Mouse (Mus musculus) embryonic facial prominence, embryonic 15.5 days (tissue): ENCODE data around the gene Gm10577. TPM values are rescaled to one million over a fixed set of nuclear protein-coding genes. Genes with fewer than 3 reads are reported as not detected.

ENCODE experiments used
- ATAC-seq: fragments of 200-750 bp; cut with Nextera tagmentation; 2 replicates; pipeline ENCODE4 v1.8.0; 2017; ENCODE audit warnings: low read depth, moderate TSS enrichment; ENCODE audit not compliant: insufficient number of reproducible peaks, low FRiP score, low TSS enrichment
- H3K27ac ChIP-seq: fragments of 300-500 bp; sonication (generic); replicated peaks from 2 replicates; pipeline ENCODE4 v1.5.1; 2015; ENCODE audit warnings: mild to moderate bottlenecking, inconsistent platforms
- H3K27me3 ChIP-seq: fragments of 300-500 bp; sonication (generic); 2 replicates; pipeline ENCODE4 v1.6.1; 2015; ENCODE audit warnings: inconsistent platforms
- H3K36me3 ChIP-seq: fragments of 300-500 bp; sonication (generic); 2 replicates; pipeline ENCODE4 v1.6.1; 2015; ENCODE audit warnings: mild to moderate bottlenecking, inconsistent platforms
- H3K4me1 ChIP-seq: fragments of 300-500 bp; sonication (generic); 2 replicates; pipeline ENCODE4 v1.6.1; 2015; ENCODE audit warnings: inconsistent platforms
- H3K4me2 ChIP-seq: fragments of 300-500 bp; sonication (generic); replicated peaks from 2 replicates; pipeline ENCODE4 v1.6.1; 2015; ENCODE audit warnings: mild to moderate bottlenecking, inconsistent platforms
- H3K4me3 ChIP-seq: fragments of 300-500 bp; sonication (generic); replicated peaks from 2 replicates; pipeline ENCODE4 v1.5.1; 2015; ENCODE audit warnings: mild to moderate bottlenecking, inconsistent platforms
- H3K9ac ChIP-seq: fragments of 300-500 bp; sonication (generic); 2 replicates; pipeline ENCODE4 v1.6.1; 2015; ENCODE audit warnings: inconsistent platforms
- H3K9me3 ChIP-seq: fragments of 300-500 bp; sonication (generic); replicated peaks from 2 replicates; pipeline ENCODE4 v1.6.1; 2016; ENCODE audit warnings: inconsistent platforms
- WGBS: fragments of 180-500 bp; shearing (Covaris S2); methylation state at CpG from one replicate; pipeline ENCODE4 v1.1.7; 2015; 5-methylcytosine and 5-hydroxymethylcytosine counted together
- polyA plus RNA-seq: library from polyadenylated mRNA; unstranded; fragments of >200 nt; fragmentation: Nextera tagmentation; extraction: Ambion mirVana; gene quantifications from 2 replicates; pipeline ENCODE4 v1.2.1, GENCODE M21; 2015

Gene Gm10577
- not detected in 2 replicates for polyA plus RNA-seq

DNA sequence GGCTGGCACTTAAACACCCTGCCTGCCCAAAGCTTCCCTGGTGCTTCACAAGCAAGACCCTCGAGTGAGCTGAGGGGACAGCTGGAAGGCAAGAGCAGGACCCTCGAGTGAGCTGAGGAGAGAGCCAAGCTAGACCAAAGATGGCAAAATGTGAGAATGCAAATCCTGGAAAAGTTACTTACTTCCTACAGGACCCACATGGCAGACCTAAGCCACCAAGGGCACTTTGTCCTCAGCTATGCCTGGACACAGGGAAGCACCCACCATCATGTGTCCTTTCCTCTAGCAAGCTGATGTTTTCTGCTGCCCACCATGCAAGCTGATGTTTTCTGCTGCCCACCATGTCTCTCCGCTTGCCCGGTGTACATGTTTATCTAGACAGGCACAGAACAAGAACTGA, at the start of gene Gm10577:
Gm10577 (minus strand) TSS at position 101 of the 400 bp plus-strand sequence.
- 70% methylated on average over 4 of the region's 4 CpGs for WGBS
- H3K27ac ChIP-seq = no peak within 1 kb of the TSS
- no peak for ATAC-seq

DNA sequence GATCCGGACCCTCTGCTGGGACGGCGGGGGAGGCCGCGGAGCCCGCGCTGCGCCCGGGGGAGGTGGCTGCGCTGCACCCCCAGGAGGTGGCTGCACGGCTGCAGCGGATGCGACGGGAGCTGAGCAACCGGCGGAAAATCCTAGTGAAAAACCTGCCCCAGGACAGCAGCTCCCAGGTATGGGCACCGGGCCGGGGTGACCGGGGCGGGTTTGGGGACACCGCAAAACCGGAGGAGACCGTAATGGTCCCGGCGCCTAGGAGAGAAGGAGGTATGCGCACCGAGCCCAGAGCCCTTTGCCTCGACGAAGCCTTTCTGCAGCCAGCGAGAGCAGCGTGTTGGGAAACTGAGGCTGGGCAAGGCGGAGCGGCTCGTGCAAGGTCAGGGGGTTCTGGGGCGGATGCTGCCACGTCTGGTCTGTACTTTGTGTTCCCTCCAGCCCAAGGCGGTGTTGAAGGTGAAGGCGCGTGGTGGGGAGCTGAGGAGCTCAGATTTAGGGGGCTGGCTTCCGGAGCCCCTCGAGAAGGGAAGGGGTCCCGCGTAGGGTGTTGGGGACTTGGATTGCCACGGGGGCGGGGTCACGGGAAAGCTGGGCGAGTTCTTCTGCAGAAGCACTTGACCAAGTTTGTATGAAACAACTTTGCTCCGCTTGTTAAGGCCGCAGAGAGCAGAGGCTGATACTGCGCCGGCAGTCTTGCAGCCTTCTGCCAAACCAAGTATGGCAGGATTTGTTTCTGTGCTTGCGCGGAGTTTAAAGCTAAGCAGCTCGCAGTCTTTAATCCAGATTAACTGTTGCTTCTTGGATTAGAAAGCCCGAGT, 48.9 kb upstream of the Gm10577 start:
- Histone ChIP-seq H3K27ac (peak overlapping the region; percentile 76), H3K9ac (peak overlapping the region; percentile 80), H3K36me3 (no peaks in the 10 kb centered on the region), H3K9me3 (no peaks in the 10 kb centered on the region), H3K4me1 (peaks cover 15% of the 10 kb centered on the region; the same call in 1 of the 2 replicates), H3K27me3 (no peaks in the 10 kb centered on the region), H3K4me3 (peak overlapping the region; percentile 82), H3K4me2 (peak overlapping the region; percentile 94)
- under 1% methylated on average over 55 of the region's 55 CpGs for WGBS
- ATAC-seq = peak; percentile 61; the same call in 1 of the 2 replicates

More for the DNA sequence above, at the start of gene Gm10577:
- no peak within 1 kb of the TSS for H3K4me2 ChIP-seq
- H3K4me1 ChIP-seq = no peaks in the 10 kb centered on the region
- 0 out of 2 replicates have a peak, but pooled peaks cover 10% of the 10 kb centered on the region for H3K9me3 ChIP-seq
- no peaks in the 10 kb centered on the region for H3K36me3 ChIP-seq
- H3K27me3 ChIP-seq = no peaks in the 10 kb centered on the region
- no peak within 1 kb of the TSS for H3K9ac ChIP-seq
- no peak within 1 kb of the TSS for H3K4me3 ChIP-seq

DNA sequence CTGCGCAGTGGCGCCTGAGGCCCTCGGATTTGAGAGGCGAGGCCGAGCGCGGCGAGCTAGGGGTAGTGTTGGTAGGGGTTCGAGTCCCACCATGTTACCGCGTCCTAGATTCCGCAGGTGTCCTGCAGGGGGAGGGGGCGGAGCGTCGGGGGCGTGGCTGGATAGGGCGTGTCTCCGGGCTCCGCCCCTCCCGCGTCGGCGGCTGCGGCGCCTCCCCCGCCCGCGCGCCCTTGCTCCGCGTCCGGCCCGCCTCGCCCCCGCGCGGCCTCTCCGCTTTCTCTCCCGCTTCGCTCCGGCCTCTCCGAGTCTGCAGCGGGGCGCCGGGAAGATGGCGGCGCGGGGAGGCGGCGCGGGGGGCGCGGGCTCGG, 48.3 kb upstream of the Gm10577 start, which contains the start of gene Raver2:
Raver2 (plus strand) TSS at position 198 of the 368 bp plus-strand sequence.
- WGBS = 2% methylated on average over 31 of the region's 54 CpGs
- peak; percentile 83 for ATAC-seq

DNA sequence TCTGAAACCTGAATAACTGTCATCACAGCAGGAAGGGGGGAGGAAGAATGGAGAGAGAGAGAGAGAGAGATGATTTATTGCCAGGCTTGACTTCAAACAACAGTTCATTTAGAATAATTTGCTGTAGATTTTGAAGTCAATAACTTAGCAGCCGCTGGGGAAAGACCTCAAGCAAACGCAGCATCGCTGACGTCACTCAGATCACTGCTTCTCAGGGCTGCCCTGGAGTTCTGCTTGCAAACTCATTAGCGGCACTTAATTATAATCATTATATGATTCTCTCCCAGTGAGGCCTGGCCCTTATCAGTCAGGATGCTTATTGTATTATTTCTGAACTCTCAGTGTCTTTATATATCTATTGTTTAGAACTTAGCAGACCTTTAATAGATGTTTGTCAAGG, 45.9 kb upstream of the Gm10577 start:
- Histone ChIP-seq H3K4me3 (no peak overlapping the region), H3K27me3 (no peaks in the 10 kb centered on the region), H3K4me1 (peaks cover 15% of the 10 kb centered on the region; the same call in 1 of the 2 replicates), H3K9me3 (no peaks in the 10 kb centered on the region), H3K4me2 (no peak overlapping the region), H3K9ac (no peak overlapping the region), H3K36me3 (no peaks in the 10 kb centered on the region), H3K27ac (no peak overlapping the region)
- ATAC-seq = no peak; the same call in 1 of the 2 replicates
- WGBS = 43% methylated on average over 5 of the region's 5 CpGs

More for the DNA sequence above, 48.3 kb upstream of the Gm10577 start, which contains the start of gene Raver2:
- H3K9ac ChIP-seq = peak within 1 kb of the TSS; percentile 80
- peak within 1 kb of the TSS; percentile 76 for H3K27ac ChIP-seq
- H3K4me2 ChIP-seq = peak within 1 kb of the TSS; percentile 94
- peaks cover 15% of the 10 kb centered on the region; the same call in 1 of the 2 replicates for H3K4me1 ChIP-seq
- H3K4me3 ChIP-seq = peak within 1 kb of the TSS; percentile 82
- H3K9me3 ChIP-seq = no peaks in the 10 kb centered on the region
- no peaks in the 10 kb centered on the region for H3K27me3 ChIP-seq
- H3K36me3 ChIP-seq = no peaks in the 10 kb centered on the region

DNA sequence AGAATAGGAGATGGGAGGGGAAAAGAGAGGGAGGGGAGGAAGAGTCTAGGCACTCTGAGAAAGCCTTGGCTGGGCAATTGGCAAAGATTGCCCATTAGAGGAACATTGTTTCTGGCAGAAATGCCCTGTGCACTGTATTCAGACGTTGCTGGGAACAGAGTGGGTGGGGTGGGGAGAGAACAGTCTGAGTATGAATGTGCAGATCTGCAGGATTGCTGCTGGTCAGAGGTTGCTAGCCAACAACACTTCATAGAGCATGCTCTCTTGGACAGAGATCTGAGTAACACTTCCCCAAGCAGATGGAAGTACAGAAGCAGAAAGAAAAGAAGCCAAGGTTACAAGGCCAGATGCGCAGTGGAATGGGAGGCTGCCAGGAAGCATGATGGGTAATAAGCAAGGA, 41.6 kb upstream of the Gm10577 start:
- no peak overlapping the region for H3K9ac ChIP-seq
- H3K27ac ChIP-seq = no peak overlapping the region
- no peaks in the 10 kb centered on the region for H3K4me1 ChIP-seq
- no peaks in the 10 kb centered on the region for H3K27me3 ChIP-seq
- no peak overlapping the region for H3K4me3 ChIP-seq
- no peaks in the 10 kb centered on the region for H3K36me3 ChIP-seq
- ATAC-seq = no peak
- H3K9me3 ChIP-seq = no peaks in the 10 kb centered on the region
- WGBS = 64% methylated on average over 2 of the region's 2 CpGs
- H3K4me2 ChIP-seq = no peak overlapping the region

DNA sequence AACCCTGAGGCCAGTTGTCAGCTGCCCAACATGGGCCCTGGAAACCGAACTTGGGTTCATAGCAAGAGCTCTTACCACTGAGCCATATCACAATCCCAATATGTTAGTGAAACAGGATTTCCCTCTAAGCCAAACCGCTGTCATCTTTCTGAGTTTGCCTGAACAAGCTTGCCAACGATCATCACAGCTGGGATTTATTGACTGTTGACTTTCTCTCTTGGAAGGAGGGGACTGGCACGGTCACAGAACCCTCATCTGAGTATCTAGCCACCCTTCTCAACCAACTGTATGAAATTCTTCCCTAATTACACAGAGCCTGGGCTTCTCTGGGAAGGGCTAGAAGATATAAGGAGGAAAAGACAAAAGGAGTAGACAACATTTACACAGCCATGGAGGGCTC, 26.1 kb upstream of the Gm10577 start:
- no peak for ATAC-seq
- no peak overlapping the region for H3K9ac ChIP-seq
- H3K4me2 ChIP-seq = no peak overlapping the region
- no peaks in the 10 kb centered on the region for H3K36me3 ChIP-seq
- H3K9me3 ChIP-seq = no peaks in the 10 kb centered on the region
- H3K4me1 ChIP-seq = no peaks in the 10 kb centered on the region
- H3K4me3 ChIP-seq = no peak overlapping the region
- 58% methylated on average over 4 of the region's 4 CpGs for whole genome bisulfite sequencing
- H3K27ac ChIP-seq = no peak overlapping the region
- H3K27me3 ChIP-seq = no peaks in the 10 kb centered on the region

DNA sequence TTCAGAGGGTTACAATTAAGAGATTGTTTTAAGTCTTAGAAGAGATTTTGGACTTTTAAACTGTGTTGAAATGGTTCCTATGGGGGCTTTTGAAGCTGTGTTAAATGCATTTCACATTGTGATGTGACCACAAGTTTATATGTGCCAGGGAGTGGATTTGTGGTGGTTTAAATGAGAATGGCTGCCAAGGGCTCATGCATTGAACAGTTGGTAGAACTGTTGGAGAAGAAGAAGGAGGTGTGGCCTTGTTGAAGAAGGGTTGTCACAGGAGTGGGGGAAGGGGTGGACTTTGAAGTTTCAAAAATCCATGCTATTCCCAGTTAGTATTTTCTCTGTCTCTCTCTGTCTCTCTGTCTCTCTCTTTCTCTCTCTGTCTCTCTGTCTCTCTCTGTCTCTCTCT, 23.7 kb upstream of the Gm10577 start:
- Histone ChIP-seq H3K4me1 (no peaks in the 10 kb centered on the region), H3K4me2 (no peak overlapping the region), H3K9me3 (no peaks in the 10 kb centered on the region), H3K27me3 (no peaks in the 10 kb centered on the region), H3K9ac (no peak overlapping the region), H3K36me3 (no peaks in the 10 kb centered on the region), H3K27ac (no peak overlapping the region), H3K4me3 (no peak overlapping the region)
- no peak for ATAC-seq

DNA sequence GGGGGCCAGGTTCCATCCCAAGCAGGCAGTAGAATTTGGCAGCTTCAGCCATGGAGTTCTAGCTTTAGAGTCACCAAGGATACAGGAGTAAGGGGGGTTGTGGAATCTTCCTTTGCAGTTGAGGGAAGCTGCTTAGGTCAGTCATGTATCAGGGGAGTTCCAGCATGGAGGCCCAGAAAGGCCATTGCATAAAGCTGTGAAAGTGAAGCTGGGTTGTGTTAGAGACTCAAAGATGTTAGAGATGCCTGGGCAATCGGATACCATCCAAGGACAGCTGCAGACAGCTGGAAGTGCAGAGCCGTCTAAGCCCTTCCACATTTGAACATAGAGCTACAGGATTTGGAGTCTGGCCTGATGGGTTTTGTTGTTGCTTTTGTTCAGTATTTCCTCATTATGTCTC, 23.2 kb upstream of the Gm10577 start:
- peak; percentile 34; the same call in 1 of the 2 replicates for ATAC-seq

DNA sequence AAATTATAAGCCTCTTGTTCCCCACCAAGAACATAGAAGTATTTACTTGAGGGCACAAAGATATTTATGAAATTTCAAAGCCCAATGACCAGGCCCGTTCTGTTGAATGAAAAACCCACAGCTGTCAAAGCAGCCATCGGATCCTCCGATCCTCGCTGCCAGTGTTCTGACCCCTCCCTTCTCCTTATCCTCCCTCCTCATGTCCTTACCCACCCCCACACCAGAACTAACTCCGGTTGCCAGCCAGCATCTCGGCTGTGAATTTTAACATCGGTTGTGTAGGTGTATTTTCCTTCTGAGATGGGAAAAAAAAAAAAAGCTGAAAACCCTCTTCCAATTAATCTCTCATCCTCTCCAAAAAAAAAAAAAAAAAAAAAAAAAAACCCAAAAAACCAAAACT, 16.7 kb upstream of the Gm10577 start:
- H3K4me2 ChIP-seq = no peak overlapping the region
- H3K36me3 ChIP-seq = no peaks in the 10 kb centered on the region
- WGBS = 61% methylated on average over 7 of the region's 7 CpGs
- no peaks in the 10 kb centered on the region for H3K4me1 ChIP-seq
- no peak overlapping the region for H3K4me3 ChIP-seq
- no peak for ATAC-seq
- no peak overlapping the region for H3K9ac ChIP-seq
- H3K27me3 ChIP-seq = no peaks in the 10 kb centered on the region
- no peak overlapping the region for H3K27ac ChIP-seq
- no peaks in the 10 kb centered on the region for H3K9me3 ChIP-seq

More for the DNA sequence above, 23.2 kb upstream of the Gm10577 start:
- Histone ChIP-seq H3K27ac (no peak overlapping the region), H3K4me2 (no peak overlapping the region), H3K9ac (no peak overlapping the region), H3K4me1 (no peaks in the 10 kb centered on the region), H3K9me3 (no peaks in the 10 kb centered on the region), H3K36me3 (no peaks in the 10 kb centered on the region), H3K27me3 (no peaks in the 10 kb centered on the region), H3K4me3 (no peak overlapping the region)
- 59% methylated on average over 2 of the region's 2 CpGs for WGBS

DNA sequence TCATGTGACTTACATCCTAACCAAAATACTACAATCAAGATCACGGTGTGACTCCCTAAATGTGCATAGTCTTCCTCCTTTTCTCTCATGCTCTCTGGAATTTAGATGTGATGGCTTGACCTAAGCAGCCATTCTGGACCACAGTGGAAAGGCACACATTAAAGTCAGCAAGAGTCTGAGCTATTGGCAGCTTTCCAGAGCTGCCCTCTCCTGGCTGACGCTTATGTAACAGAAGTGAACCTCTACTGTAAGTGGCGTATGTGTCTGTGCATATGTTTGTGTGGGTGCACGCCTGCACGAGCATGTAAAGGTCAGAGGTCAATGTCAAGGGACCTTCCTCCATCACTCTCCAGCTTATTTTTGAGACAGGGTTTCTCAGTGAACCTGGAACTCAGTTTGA, 14.6 kb upstream of the Gm10577 start:
- Histone ChIP-seq H3K36me3 (no peaks in the 10 kb centered on the region), H3K4me1 (no peaks in the 10 kb centered on the region), H3K9ac (no peak overlapping the region), H3K4me3 (no peak overlapping the region), H3K9me3 (no peaks in the 10 kb centered on the region), H3K27ac (no peak overlapping the region), H3K4me2 (no peak overlapping the region), H3K27me3 (no peaks in the 10 kb centered on the region)
- ATAC-seq = no peak
- WGBS = 72% methylated on average over 5 of the region's 5 CpGs

DNA sequence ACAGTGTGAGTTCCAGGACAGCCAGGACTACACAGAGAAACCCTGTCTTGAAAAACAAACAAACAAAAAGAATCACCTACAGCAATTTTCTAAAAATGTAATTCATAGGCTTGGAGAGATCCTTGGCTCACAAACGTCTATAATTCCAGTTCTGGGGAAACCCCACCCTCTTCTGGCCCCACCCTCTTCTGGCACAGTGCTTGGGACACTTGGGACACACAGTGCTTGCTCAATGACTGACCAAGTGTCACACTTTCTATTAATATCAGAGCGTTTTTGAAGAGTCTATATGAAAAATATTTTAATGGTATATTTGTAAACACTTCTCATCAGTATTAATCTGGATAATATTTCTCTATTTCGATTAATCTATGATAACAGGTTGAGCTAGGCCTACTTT, 12.6 kb upstream of the Gm10577 start:
- Histone ChIP-seq H3K4me3 (no peak overlapping the region), H3K4me2 (no peak overlapping the region), H3K27ac (no peak overlapping the region), H3K4me1 (no peaks in the 10 kb centered on the region), H3K9ac (no peak overlapping the region), H3K36me3 (no peaks in the 10 kb centered on the region), H3K9me3 (no peaks in the 10 kb centered on the region), H3K27me3 (no peaks in the 10 kb centered on the region)
- ATAC-seq = no peak
- WGBS = 61% methylated on average over 3 of the region's 3 CpGs
